Mouse (Mus musculus): Measurements from ENCODE around the gene Pigl.
A peak's percentile ranks its signal among the peaks of the same experiment; 100 is the strongest.
"Not testable (repeated sequence)": the region's sequence is repeated elsewhere in the genome, so short reads cannot be mapped to it uniquely, and the experiment has no call there.

The Pigl gene

DNA sequence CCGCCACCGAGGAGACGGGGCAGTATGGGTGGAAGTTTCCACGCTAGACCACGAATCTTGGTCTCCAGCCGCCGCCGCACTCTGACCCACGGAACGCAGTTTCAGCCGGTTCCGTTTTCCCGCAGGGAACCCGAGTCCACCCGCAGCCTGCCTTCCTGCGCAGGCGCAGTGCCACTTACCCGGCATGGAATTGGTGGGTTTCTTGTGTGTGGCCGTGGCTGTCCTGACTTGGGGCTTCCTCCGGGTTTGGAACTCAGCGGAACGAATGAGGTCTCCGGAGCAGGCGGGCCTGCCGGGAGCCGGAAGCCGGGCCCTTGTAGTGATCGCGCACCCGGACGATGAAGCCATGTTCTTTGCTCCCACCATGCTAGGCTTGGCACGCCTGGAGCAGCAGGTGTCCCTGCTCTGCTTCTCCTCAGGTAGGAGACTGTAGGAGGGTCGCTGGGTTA lies at the start of gene Pigl, which contains the start of gene Ncor1:
Gene Pigl (plus strand): TSS at position 185 of the 449 bp plus-strand sequence.
Gene Ncor1 (minus strand): TSS at position 266 of the 449 bp plus-strand sequence.
- peak; percentile 81 for DNase-seq

DNA sequence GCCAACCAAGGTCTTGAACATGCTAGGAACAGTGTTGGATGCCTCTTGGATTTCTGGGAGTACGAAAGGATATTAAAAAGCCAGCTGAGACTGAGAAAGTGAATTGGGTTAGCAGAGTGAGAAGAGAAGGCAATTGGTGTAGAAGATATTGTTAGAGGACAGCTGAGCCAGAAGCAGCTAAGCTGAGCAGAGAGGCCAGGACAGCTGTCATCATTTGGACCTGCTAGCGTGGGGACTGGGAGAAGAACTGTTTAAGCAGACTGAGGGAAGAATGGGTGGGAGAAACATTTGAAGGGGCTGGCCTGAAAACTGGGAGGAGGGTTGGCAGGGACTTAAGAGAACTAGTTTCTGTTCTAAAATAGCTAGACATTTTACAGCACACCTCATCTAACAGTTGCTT lies 49.4 kb upstream of the Pigl start:
- DNase-seq = no peak

DNA sequence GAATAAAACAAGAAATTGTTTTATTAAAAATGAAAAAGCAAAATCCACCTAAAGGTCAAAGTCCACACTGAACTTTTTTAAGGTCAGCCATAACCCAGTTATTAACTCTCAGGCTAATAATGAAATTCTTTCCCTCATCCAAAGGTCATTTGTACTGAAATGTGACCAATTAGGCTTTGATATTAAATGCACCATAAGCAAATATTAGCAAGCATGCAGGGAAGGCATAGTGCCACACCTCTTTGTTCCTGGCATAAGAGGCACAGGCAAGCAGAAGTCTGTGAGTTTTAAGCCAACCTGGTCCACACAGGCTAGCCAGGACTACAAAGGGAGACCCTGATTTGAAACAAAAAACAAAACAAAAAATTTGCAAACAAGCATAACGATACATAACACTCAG lies 48.6 kb upstream of the Pigl start:
- DNase-seq = no peak

DNA sequence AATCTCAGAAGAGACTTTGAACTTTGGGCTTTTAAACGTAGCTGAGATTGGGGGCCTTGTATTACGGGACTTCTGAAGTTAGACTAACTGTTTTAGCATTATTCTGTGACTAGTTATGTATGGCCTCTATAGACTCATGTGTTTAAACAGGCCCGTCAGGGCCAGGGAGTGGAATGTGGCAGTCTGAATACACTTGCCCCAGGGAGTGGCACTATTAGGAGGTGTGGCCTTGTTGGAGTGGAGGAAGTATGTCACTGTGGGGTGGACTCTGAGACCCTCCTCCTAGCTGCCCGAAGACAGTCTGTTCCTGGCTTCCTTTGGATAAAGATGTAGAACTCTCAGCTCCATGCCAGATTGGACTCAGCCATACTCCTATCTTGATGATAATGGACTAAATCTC lies 43.2 kb upstream of the Pigl start:
- DNase-seq = no peak

DNA sequence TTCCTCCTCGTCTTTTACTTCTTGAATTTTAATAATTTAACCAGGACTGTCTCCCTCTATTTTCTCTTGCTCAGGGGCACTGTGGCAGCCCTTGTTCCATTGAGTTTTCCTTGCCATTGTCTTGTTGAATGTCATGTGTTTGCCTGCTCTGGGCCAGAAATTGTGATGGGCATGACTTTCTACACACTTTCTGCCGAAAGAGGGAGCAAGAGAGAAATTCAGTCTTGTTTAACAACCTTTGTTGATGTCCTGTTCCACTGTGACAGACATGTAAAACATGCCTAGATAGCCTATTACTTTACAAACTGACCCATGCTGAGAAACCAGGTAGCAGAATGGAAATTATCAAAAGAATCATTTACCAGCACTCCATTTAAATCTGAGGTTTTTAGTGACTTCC lies 33.7 kb upstream of the Pigl start:
- DNase-seq = no peak

DNA sequence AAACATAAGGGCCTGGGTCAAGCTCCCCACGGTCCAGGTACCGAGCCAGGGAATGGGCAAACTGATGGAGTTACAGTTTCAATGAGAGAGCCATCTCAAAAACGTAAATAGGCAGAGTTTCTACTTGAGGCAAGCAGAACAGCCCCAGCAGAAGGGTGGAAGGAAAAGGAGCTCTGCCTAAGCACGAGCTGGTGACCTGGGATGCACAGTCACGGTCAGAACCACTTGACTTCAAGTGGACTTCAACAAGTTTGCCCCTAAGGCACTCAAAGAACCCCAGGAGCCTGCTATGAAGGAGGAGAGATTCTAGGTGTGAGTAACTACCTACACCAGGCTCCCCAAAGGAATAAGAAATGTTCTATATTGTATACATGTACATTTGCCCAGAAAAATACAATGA lies 32.0 kb upstream of the Pigl start:
- no peak for DNase-seq

DNA sequence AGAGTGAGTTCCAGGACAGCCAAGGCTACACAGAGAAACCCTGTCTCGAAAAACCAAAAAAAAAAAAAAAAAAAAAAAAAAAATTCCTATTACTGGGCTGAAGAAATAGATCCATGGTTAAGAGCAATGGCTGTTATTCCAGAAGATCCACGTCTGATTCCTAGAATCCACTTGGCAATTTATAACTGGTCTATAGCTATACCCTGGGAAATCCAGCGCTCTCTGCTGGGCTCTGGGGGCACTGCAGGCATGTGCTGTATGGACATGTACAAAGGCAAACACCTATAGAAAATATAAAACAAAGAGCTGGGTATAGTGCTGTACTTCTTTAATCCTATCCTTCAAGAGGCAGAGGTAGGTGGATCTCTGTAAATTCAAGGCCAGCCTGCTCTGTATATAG lies 31.2 kb upstream of the Pigl start:
- DNase-seq = no peak

DNA sequence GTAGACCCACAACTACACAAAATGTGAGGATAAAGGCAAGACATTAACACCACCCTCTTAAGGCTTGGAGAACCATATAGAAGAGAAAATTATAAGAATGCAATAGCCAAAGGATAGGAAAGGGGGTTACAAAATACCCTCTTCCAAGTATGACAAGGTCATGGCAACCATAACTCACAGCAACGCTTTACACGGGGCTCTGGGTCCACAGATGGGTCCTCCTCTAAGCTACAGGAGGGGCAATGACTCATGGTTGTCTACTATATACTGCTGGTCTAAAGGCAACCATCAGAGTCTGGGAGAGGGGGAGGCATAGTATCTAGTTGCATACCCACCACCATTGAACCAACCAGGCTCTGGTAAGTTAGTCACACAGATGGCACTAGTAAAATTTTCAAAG lies 26.0 kb upstream of the Pigl start:
- no peak for DNase-seq

DNA sequence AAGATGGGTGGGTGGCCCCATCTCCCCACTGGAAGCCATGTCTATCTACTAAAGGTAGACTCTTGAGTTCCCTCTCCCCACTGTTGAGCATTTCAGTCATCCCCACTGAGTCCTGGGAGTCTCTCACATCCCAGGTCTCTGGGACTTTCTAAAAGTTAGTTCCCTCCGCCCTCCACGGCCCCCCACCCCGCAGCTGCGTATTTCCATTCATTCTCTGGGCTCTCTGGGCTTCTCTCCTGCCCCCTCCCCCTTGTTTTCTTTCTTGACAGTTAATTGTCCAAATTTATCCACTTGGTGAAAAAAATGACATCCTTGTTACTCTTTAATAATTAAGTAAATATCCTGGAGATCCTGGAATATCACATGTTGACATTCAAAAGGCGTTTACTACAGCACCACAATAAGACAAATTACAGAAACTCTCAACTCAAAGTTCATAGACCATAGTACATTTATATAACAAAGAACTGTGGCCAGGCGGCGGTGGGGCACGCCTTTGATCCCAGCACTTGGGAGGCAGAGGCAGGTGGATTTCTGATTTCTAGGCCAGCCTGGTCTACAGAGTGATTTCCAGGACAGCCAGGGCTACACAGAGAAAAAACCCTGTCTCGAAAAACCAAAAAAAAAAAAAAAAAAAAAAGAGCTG lies 17.5 kb upstream of the Pigl start:
- DNase-seq = no peak

DNA sequence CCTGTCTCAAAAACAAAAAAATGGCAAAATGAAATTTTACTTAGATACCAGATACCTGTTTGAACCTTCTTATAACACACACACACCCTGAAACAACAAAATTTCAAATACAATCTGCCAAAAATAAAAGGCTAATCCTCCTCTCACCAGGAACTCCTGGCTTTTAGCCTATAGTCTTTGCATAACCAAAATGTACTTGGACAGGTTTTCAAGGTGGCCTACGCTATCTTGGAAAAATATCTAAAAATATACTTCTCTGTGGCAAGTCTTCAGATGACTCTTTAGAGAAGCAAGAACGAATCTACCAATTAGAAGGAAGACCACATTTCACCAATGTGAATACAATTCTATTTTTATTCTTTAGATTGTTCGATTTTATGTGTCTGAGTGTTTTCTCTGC lies 12.5 kb upstream of the Pigl start:
- DNase-seq = no peak

DNA sequence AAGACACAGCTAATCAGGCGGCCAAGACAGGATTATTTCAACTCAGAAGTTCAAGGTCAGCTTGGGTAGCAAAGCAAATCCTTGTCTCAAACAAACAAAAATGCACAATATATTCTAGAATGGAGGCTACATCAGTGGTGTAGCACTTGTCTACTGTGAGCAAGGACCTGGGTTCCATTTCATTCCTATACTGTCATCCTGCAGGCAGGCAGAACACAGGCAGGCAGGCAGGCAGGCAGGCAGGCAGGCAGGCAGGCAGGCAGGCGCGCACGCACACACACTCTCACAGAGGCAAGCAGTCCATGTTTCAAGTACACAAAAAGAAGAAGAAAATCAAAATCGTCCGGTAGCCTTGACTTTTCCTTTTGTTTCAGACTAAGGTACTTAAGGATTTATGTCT lies 9.3 kb upstream of the Pigl start:
- no peak for DNase-seq

DNA sequence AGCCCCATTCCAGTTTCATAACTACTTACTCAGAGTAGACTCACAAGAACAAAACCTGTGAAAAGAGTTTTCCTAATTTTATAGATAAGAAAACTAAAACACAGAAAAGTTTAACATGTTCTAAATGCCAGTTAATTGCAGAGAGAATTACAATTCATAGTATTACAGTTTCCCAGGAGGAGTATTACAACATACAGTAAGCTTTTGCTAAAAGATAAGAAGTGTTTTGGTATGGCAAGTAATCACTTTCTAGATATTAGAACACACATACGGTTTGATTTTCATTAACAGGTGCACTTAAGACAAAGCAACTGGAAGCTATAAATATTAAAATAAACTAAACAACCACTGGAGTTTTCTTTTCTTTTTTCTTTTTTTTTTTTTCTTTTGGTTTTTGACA lies 3.1 kb upstream of the Pigl start:
- DNase-seq = no peak

DNA sequence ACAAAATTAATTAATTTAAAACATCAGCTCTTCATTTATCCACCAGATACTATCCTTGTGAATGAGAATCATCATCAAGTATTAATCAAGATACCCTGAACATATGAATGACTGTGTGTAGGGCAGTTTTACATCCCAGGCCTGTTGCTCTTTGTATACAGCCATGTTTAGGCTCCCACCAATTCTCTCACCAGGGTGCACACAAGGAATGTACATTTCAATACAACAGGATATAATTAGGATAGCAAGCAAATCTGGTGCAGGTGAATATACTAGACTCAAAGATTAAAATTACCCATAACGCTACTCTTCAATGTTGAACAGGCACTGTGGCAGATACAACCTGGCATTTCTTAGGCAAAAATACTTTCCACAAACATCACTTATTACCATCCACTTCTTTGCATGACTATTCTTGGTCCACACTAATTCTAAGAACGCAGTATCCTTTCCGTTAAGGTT lies 2.2 kb upstream of the Pigl start:
- DNase-seq = no peak

DNA sequence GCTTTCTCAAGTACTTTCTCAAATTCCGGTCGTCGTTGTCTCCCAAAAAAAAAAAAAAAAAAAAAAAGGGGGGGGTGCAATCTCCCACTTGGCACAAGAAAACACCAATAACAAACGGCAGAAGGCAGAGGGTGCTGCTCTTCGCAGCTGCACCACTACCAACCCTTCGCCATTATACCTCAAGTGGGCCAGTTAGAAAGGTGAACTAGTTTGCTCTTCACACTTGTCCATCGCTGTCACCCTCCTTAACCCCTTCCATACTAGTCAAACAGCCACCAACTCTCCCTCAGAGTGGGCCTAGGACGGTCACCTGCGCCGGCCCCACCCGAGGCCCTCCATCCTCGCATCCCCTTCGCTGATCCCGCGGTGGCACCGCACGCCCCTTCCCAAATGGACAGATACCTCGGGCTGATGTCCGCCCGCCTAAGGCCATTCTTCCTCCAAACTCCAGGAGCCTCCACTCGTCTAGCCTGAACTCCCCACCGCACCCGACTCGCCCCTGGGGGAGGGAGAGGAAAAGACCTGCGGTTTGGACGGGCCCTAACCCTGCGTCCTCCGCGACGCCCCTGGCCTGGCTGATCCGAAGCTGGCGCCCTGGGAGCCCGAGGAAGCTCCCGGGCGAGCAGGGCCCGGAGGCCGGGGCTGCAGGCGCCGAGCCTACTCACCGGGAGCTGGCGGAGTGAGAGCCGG lies 1.6 kb upstream of the Pigl start:
- peak; percentile 53 for DNase-seq

DNA sequence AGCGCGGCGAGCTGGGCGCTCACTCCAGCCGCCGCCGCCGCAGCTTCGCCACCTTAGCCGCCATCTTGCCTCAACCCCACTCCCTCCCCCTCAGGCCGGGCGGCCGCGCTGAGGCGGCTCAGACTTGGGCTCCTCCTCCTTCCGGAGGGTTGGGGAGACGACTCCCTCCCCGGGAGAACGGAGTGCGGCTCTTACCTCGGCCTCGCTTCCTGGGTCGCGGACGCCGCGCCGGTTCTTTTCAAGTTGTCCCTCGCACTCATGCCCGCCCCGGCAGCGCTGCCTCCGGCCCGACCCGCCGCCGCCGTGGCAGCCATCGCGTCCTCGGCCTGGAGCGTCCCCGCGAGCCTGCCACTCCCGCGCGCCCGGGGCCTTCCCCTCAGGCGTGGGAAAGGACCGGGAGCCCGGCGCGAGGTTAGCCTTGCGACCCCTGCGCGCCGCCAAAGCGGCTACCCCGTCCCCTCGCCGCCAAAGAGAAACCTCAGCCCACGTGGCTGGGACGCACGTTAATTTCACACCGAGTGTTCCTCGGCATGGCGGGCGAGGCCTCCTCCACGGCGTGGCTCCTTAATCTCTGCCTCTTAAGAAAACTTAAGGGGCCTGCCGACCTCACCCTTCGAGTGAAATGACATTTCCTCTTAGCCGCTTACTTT lies 894 bp upstream of the Pigl start:
- DNase-seq = peak; percentile 81

DNA sequence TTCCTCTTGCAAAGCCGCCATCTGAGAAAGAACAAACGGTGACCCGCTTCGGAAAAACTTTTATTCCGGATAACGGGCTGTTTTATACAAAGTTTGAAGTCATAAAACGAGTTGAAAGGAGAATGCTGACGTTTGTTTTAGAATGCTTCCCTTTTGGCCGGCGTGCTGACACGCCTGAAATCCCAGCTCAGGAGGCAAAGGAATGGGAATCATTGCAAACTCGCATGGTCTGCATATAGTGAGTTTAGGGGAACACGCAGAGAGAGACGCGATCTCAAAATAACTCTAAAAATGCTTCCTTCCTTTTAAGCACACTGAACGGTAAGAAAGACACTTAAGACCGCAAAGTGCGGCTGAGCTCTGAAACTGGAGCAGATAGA lies 379 bp upstream of the Pigl start:
- no peak for DNase-seq

DNA sequence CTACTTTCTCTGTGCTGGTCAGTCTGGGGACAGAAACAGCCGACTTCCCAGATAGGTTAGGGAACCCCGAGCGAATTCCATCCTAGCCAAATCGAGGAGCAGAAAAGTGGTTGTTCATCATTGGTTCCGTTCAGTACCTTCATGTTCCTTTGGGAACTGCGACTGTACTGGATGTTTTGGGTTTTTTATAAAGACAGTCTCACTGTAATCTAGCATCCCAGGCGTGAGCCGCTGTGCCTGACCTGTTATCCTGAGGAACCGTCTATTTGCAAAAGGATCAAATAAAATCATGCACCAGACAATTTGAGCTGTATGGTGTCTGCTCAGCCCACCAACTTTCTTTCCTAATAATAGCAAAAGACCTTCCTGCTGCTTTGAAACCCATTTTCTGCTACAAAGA lies 520 bp downstream of the Pigl start:
- DNase-seq = no peak

DNA sequence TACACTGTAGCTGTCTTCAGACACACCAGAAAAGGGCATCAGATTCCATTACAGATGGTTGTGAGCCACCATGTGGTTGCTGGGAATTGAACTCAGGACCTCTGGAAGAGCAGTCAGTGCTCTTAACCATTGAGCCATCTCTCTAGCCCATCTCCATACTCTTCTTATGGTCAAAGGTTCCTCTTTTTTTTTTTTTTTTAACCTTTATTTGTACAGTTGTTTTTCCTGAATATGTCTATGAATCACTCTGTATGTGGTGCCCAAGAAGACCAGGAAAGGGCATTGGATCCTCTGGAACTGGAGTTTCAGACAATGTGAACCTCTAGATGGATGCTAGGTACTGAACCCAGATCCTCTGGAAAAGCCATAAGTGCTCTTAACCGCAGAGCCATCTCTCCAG lies 4.3 kb downstream of the Pigl start:
- not testable (repeated sequence) for DNase-seq

DNA sequence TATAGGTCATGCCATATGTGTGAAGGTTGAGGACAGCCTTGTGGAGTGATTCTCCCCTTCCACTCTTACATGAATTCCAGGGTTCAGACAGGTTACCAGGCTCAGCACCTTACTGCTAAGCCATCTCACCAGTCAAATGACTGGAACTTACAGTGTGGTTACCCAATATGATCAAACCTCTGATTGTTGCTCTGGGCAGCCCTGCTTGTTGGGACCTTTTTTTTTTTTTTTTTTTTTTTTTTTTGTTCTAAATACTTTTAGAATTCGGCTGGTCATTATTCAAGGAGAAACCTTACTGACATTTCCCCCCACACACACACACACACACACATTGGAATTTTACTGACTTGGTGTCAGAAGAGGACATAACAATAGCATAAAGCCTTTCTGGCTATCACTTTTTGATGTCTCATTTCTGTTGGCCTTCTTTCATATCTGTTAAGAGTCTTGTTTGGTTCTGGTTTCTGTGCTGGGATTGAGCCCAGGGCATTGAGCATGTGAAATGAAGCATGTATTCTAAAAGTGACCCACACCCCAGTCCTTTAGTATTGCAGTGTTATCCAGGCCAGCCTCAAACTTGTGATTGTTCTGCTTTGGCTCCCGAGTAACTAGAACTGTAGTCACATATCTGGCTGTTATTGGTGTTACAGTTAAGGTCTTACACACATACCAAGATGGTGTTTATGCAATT lies 5.1 kb downstream of the Pigl start:
- DNase-seq = no peak

DNA sequence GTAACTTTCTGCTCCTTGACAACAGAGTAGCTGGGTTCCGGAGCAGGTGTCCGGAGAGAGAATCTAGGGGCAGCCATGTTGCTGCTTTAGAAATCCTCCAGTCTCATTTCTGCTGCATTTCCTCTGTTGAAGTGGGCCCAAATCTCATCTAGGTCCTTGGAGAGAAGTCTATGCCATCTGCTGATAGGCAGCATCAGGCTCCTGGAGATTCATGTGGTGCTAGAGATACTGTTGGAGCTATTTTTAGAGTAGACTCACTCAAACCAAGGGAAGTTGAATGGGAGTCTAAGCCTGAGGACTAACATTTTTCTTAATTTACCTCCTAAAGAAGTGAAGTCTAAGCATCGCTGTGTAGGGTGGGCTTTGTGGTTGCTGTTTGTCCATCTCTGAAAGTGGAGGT lies 6.4 kb downstream of the Pigl start:
- no peak for DNase-seq

DNA sequence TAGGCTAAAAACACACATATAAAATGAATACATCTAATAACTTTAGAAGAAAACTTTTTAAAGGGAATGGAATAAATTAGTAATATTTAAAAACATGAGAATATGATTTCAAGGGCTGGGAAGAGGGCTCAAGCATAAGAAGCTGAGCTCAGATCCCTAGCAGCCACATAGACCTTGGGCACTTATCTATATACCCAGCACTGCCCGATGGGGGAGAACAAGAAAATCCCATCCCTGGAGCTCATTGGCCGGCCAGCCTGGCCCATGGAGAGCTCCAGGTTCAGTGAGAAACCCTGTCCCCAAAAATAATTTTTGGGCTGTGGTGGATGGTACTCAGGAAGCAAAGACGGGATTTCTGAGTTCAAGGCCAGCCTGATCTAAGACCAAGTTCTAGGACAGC lies 7.6 kb downstream of the Pigl start:
- DNase-seq = no peak

DNA sequence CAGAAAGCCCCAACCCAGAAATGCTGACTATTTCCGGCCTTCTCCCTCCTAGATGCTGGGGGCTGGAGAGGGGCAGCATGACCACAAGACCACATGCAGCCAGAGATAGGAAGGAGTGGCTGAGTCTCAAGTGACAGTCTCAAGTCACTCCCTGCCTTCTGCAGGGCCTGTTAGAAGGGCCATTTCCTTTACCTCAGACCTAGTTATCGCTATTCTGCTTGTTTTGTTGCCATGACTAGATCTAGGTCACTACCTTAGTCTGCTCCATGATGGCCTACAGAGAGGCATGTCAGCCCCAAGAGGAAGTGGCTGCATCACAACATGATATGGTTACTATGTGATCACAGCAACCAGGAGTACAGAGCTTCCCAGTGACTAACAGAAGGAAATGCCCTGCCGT lies 8.3 kb downstream of the Pigl start:
- no peak for DNase-seq

DNA sequence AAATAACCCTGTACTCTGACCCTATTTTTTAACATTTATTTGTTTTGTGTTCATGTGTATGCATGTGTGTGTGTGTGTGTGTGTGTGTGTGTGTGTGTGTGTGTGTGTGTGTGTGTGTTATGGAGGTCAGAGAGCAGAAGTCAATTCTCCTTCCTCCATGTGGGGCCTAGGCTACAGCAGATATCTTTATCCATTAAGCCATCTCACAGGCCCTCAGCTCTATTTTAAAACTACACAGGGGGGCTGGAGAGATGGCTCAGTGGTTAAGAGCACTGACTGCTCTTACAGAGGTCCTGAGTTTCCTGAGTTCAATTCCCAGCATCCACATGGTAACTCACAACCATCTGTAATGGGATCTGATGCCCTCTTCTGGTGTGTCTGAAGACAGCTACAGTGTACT lies 9.0 kb downstream of the Pigl start:
- not testable (repeated sequence) for DNase-seq

DNA sequence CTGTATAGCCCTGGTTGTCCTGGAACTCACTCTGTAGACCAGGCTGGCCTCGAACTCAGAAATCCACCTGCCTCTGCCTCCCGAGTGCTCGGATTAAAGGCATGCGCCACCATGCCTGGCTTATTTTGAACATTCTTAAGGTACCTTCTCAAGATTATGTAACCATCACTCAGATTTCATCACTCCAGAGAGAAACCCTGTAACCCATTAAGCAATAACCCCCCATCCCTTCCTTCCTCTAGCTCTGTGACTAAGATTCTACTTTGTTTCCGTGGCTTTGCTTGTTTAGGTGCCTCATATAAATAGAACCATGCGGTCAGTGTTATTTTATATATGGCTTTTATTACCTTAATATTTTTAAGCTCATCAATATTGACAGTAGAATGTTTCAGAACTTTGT lies 12.2 kb downstream of the Pigl start:
- no peak for DNase-seq

All from cerebellum, adult 8-10 months (tissue).